Mouse (Mus musculus): ENCODE data around the gene Sdf4. TPM values are rescaled to one million over a fixed set of nuclear protein-coding genes. Genes with fewer than 3 reads are reported as not detected.
A peak's percentile ranks its signal among the peaks of the same experiment; 100 is the strongest.

Gene Sdf4
- polyA plus RNA-seq, 1 experiment from 2014 or later: 127 TPM

DNA sequence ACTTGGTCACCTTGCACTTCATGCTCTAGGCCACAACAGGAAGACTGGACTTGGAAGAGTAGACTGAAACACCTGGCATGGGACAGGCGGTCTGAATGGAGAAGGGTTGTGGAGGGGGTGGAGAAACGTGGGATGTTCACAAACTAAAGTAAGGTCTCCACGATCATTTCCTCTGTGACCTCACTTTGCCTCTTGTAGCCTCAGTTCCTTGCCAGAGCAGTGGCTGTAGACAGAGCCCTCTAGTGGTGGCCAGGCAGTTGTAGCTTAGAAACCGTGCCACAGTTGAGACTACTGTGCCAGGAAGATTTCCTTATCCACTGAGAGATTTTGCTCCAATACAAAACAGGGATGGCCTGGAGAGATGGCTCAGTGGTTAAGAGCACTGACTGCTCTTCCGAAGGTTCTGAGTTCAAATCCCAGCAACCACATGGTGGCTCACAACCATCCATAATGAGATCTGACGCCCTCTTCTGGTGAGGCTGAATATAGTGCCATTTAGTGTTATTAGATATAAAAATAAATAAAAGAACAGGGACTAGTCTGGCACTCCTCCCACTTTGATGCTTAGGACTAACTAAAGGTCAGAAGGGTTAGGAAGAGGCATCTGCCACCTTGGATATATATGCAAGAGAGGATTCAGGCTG lies 40.9 kb downstream of the Sdf4 start:
- H3K27me3 ChIP-seq (replicated peaks; ENCODE audit: control insufficient read depth, insufficient read depth, low read length): peaks cover 22% of the 10 kb centered on the region
- H3K9ac ChIP-seq (ENCODE audit: low read length): no peak overlapping the region
- DNase-seq (ENCODE audit: low spot score) (peak; percentile 51), ATAC-seq (no peak)
- no peak overlapping the region for H3K4me2 ChIP-seq (ENCODE audit: low read length)
- no peaks in the 10 kb centered on the region for H3K9me3 ChIP-seq (replicated peaks; ENCODE audit: control insufficient read depth, low read length)
- H3K36me3 ChIP-seq (ENCODE audit: control insufficient read depth, insufficient read depth, low read length): no peaks in the 10 kb centered on the region
- H3K4me3 ChIP-seq (ENCODE audit: low read depth, low read length): no peak overlapping the region
- peaks cover 8% of the 10 kb centered on the region for H3K4me1 ChIP-seq (ENCODE audit: control insufficient read depth, insufficient read depth, low read length)
- no peak overlapping the region for H3K27ac ChIP-seq (ENCODE audit: low read depth, low read length)
- 53% methylated on average over 6 of the region's 6 CpGs for WGBS

- peaks cover 22% of the 10 kb centered on the region for H3K27me3 ChIP-seq (replicated peaks; ENCODE audit: control insufficient read depth, insufficient read depth, low read length)
- H3K36me3 ChIP-seq (ENCODE audit: control insufficient read depth, insufficient read depth, low read length): no peaks in the 10 kb centered on the region
- H3K4me1 ChIP-seq (ENCODE audit: control insufficient read depth, insufficient read depth, low read length): peaks cover 8% of the 10 kb centered on the region
- DNase-seq (ENCODE audit: low spot score): no peak
- no peak overlapping the region for H3K27ac ChIP-seq (ENCODE audit: low read depth, low read length)
- no peak for ATAC-seq
- 0 out of 2 replicates have a peak overlapping the region, but pooled peaks have one; percentile 15 for H3K4me3 ChIP-seq (ENCODE audit: low read depth, low read length)
- no peaks in the 10 kb centered on the region for H3K9me3 ChIP-seq (replicated peaks; ENCODE audit: control insufficient read depth, low read length)
- H3K4me2 ChIP-seq (ENCODE audit: low read length): no peak overlapping the region
- 54% methylated on average over 4 of the region's 4 CpGs for WGBS
- H3K9ac ChIP-seq (ENCODE audit: low read length): no peak overlapping the region
Observed at GRCm38 (mm10) chr4:156034301-156034700, 41.6 kb downstream of the Sdf4 start.

DNA sequence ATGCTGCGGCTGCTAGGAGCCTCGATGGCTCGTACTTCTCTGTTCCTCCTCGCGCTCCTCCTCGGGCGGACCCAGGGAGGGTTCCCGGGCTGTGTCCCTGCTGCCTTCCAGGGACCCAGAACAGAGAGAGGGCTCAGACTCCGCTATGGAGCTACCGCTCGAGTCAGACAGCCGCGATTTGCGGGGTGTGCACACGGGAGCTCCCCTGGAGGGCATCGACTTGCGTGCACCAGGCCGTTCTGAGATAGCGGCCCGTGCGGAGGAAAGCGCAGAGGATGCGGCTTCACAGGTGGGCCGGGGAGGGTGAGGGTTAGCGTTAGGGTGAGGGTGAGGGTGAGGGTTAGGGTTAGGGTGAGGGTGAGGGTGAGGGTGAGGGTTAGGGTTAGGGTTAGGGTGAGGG lies 42.2 kb downstream of the Sdf4 start:
- H3K4me1 ChIP-seq (ENCODE audit: control insufficient read depth, insufficient read depth, low read length): peaks cover 8% of the 10 kb centered on the region
- no peak overlapping the region for H3K27ac ChIP-seq (ENCODE audit: low read depth, low read length)
- no peaks in the 10 kb centered on the region for H3K36me3 ChIP-seq (ENCODE audit: control insufficient read depth, insufficient read depth, low read length)
- DNase-seq (ENCODE audit: low spot score) (no peak), ATAC-seq (no peak)
- peak overlapping the region; percentile 15; the same call in 1 of the 2 replicates for H3K4me3 ChIP-seq (ENCODE audit: low read depth, low read length)
- no peaks in the 10 kb centered on the region for H3K9me3 ChIP-seq (replicated peaks; ENCODE audit: control insufficient read depth, low read length)
- 3% methylated on average over 25 of the region's 25 CpGs for WGBS
- H3K9ac ChIP-seq (ENCODE audit: low read length): peak overlapping the region; percentile 35; the same call in 1 of the 2 replicates
- H3K4me2 ChIP-seq (ENCODE audit: low read length): peak overlapping the region; percentile 43
- peaks cover 22% of the 10 kb centered on the region for H3K27me3 ChIP-seq (replicated peaks; ENCODE audit: control insufficient read depth, insufficient read depth, low read length)

- no peak overlapping the region for H3K27ac ChIP-seq (ENCODE audit: low read depth, low read length)
- no peak overlapping the region for H3K4me3 ChIP-seq (ENCODE audit: low read depth, low read length)
- H3K9ac ChIP-seq (ENCODE audit: low read length): no peak overlapping the region
Observed at GRCm38 (mm10) chr4:156044754-156045153, 52.1 kb downstream of the Sdf4 start.

GRCm38 (mm10) chr4:156049779-156050178 lies 57.1 kb downstream of the Sdf4 start:
- Histone ChIP-seq H3K4me1 (ENCODE audit: control insufficient read depth, insufficient read depth, low read length) (no peaks in the 10 kb centered on the region), H3K4me2 (ENCODE audit: low read length) (no peak overlapping the region), H3K4me3 (ENCODE audit: low read depth, low read length) (no peak overlapping the region), H3K36me3 (ENCODE audit: control insufficient read depth, insufficient read depth, low read length) (no peaks in the 10 kb centered on the region), H3K27me3 (replicated peaks; ENCODE audit: control insufficient read depth, insufficient read depth, low read length) (no peaks in the 10 kb centered on the region), H3K9me3 (replicated peaks; ENCODE audit: control insufficient read depth, low read length) (no peaks in the 10 kb centered on the region), H3K27ac (ENCODE audit: low read depth, low read length) (no peak overlapping the region), H3K9ac (ENCODE audit: low read length) (no peak overlapping the region)
- whole genome bisulfite sequencing: 87% methylated on average over 3 of the region's 3 CpGs
- DNase-seq (ENCODE audit: low spot score): no peak
- no peak for ATAC-seq

More at GRCm38 (mm10) chr4:156044754-156045153, 52.1 kb downstream of the Sdf4 start:
- Histone ChIP-seq H3K27me3 (replicated peaks; ENCODE audit: control insufficient read depth, insufficient read depth, low read length) (no peaks in the 10 kb centered on the region), H3K9me3 (replicated peaks; ENCODE audit: control insufficient read depth, low read length) (no peaks in the 10 kb centered on the region), H3K4me2 (ENCODE audit: low read length) (no peak overlapping the region), H3K36me3 (ENCODE audit: control insufficient read depth, insufficient read depth, low read length) (no peaks in the 10 kb centered on the region), H3K4me1 (ENCODE audit: control insufficient read depth, insufficient read depth, low read length) (no peaks in the 10 kb centered on the region)
- DNase-seq (ENCODE audit: low spot score) (no peak), ATAC-seq (no peak)
- WGBS: 83% methylated on average over 5 of the region's 5 CpGs

- no peaks in the 10 kb centered on the region for H3K36me3 ChIP-seq (ENCODE audit: control insufficient read depth, insufficient read depth, low read length)
- no peak overlapping the region for H3K27ac ChIP-seq (ENCODE audit: low read depth, low read length)
- WGBS: 78% methylated on average over 6 of the region's 6 CpGs
- H3K27me3 ChIP-seq (replicated peaks; ENCODE audit: control insufficient read depth, insufficient read depth, low read length): no peaks in the 10 kb centered on the region
- H3K9me3 ChIP-seq (replicated peaks; ENCODE audit: control insufficient read depth, low read length): no peaks in the 10 kb centered on the region
- no peak overlapping the region for H3K4me3 ChIP-seq (ENCODE audit: low read depth, low read length)
- no peaks in the 10 kb centered on the region for H3K4me1 ChIP-seq (ENCODE audit: control insufficient read depth, insufficient read depth, low read length)
- DNase-seq (ENCODE audit: low spot score) (no peak), ATAC-seq (no peak)
- H3K4me2 ChIP-seq (ENCODE audit: low read length): no peak overlapping the region
- no peak overlapping the region for H3K9ac ChIP-seq (ENCODE audit: low read length)
Observed at GRCm38 (mm10) chr4:156050391-156050980, 57.8 kb downstream of the Sdf4 start.

GRCm38 (mm10) chr4:156053113-156053512 lies 60.4 kb downstream of the Sdf4 start:
- Histone ChIP-seq H3K4me3 (ENCODE audit: low read depth, low read length) (no peak overlapping the region), H3K27me3 (replicated peaks; ENCODE audit: control insufficient read depth, insufficient read depth, low read length) (no peaks in the 10 kb centered on the region), H3K9ac (ENCODE audit: low read length) (no peak overlapping the region), H3K36me3 (ENCODE audit: control insufficient read depth, insufficient read depth, low read length) (no peaks in the 10 kb centered on the region), H3K4me2 (ENCODE audit: low read length) (no peak overlapping the region), H3K9me3 (replicated peaks; ENCODE audit: control insufficient read depth, low read length) (no peaks in the 10 kb centered on the region), H3K27ac (ENCODE audit: low read depth, low read length) (no peak overlapping the region), H3K4me1 (ENCODE audit: control insufficient read depth, insufficient read depth, low read length) (no peaks in the 10 kb centered on the region)
- DNase-seq (ENCODE audit: low spot score) (no peak), ATAC-seq (no peak)
- WGBS: 90% methylated on average over 4 of the region's 4 CpGs

GRCm38 (mm10) chr4:156054130-156054529 lies 61.5 kb downstream of the Sdf4 start:
- DNase-seq (ENCODE audit: low spot score): no peak
- H3K4me3 ChIP-seq (ENCODE audit: low read depth, low read length): no peak overlapping the region
- no peaks in the 10 kb centered on the region for H3K36me3 ChIP-seq (ENCODE audit: control insufficient read depth, insufficient read depth, low read length)
- no peaks in the 10 kb centered on the region for H3K4me1 ChIP-seq (ENCODE audit: control insufficient read depth, insufficient read depth, low read length)
- no peak overlapping the region for H3K27ac ChIP-seq (ENCODE audit: low read depth, low read length)
- no peak for ATAC-seq
- H3K27me3 ChIP-seq (replicated peaks; ENCODE audit: control insufficient read depth, insufficient read depth, low read length): no peaks in the 10 kb centered on the region
- no peak overlapping the region for H3K4me2 ChIP-seq (ENCODE audit: low read length)
- no peaks in the 10 kb centered on the region for H3K9me3 ChIP-seq (replicated peaks; ENCODE audit: control insufficient read depth, low read length)
- 81% methylated on average over 4 of the region's 4 CpGs for WGBS
- H3K9ac ChIP-seq (ENCODE audit: low read length): no peak overlapping the region

GRCm38 (mm10) chr4:156054606-156055005 lies 61.9 kb downstream of the Sdf4 start:
- Histone ChIP-seq H3K4me2 (ENCODE audit: low read length) (no peak overlapping the region), H3K27ac (ENCODE audit: low read depth, low read length) (no peak overlapping the region), H3K4me1 (ENCODE audit: control insufficient read depth, insufficient read depth, low read length) (no peaks in the 10 kb centered on the region), H3K9ac (ENCODE audit: low read length) (no peak overlapping the region), H3K9me3 (replicated peaks; ENCODE audit: control insufficient read depth, low read length) (no peaks in the 10 kb centered on the region), H3K36me3 (ENCODE audit: control insufficient read depth, insufficient read depth, low read length) (no peaks in the 10 kb centered on the region), H3K27me3 (replicated peaks; ENCODE audit: control insufficient read depth, insufficient read depth, low read length) (no peaks in the 10 kb centered on the region), H3K4me3 (ENCODE audit: low read depth, low read length) (no peak overlapping the region)
- WGBS: 95% methylated on average over 6 of the region's 6 CpGs
- DNase-seq (ENCODE audit: low spot score): no peak
- no peak for ATAC-seq

Data from forebrain, embryonic 14.5 days (tissue).